ENCODE assay signal across 8 mouse cellular contexts in the genomic region with DNA sequence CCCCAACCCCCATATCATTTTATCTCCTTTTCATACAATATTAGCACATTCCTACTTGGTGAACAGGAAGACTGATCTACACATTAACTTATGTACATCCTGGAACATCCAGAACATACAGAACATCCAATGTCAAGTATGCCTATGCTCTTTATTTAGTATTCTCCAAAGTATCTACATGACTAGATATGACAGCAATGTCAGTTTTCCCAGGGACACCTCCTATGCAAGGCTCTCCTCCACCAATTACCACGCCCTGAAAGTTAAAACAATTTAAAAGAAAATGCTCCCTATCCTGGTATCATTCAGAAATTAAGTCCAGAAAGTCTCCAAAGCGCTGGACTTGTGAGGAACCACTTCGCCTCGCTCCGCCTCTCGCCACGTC. TPM values are rescaled to one million over a fixed set of nuclear protein-coding genes. Genes with fewer than 3 reads are reported as not detected.
DNase-seq lines count a peak whose midpoint lies in the region; ATAC-seq lines count a peak whose summit lies in the region.

No protein-coding gene starts in this region.

- H3K9ac ChIP-seq in heart, embryonic 15.5 days = no peak overlapping the region
- no peak overlapping the region for H3K9ac ChIP-seq in embryonic facial prominence, embryonic 12.5 days
- H3K9ac ChIP-seq in midbrain, embryonic 14.5 days (replicated peaks; ENCODE audit: low read length) = no peak overlapping the region

- no peaks in the 10 kb centered on the region for H3K9me3 ChIP-seq in heart, embryonic 15.5 days (replicated peaks)
- H3K9me3 ChIP-seq in embryonic facial prominence, embryonic 12.5 days = no peaks in the 10 kb centered on the region
- no peaks in the 10 kb centered on the region for H3K9me3 ChIP-seq in midbrain, embryonic 14.5 days (ENCODE audit: control insufficient read depth, low read length)

- no peaks in the 10 kb centered on the region for H3K27me3 ChIP-seq in heart, embryonic 15.5 days
- no peaks in the 10 kb centered on the region for H3K27me3 ChIP-seq in embryonic facial prominence, embryonic 12.5 days
- H3K27me3 ChIP-seq in midbrain, embryonic 14.5 days (ENCODE audit: control insufficient read depth, insufficient read depth, low read length) = no peaks in the 10 kb centered on the region

- peak overlapping the region; percentile 64 for H3K4me3 ChIP-seq in heart, embryonic 15.5 days
- H3K4me3 ChIP-seq in embryonic facial prominence, embryonic 12.5 days = peak overlapping the region; percentile 73
- H3K4me3 ChIP-seq in midbrain, embryonic 14.5 days (replicated peaks; ENCODE audit: low read depth, low read length) = peak overlapping the region; percentile 65

- H3K4me2 ChIP-seq in heart, embryonic 15.5 days = peak overlapping the region; percentile 83
- H3K4me2 ChIP-seq in embryonic facial prominence, embryonic 12.5 days (replicated peaks) = peak overlapping the region; percentile 81
- peak overlapping the region; percentile 92 for H3K4me2 ChIP-seq in midbrain, embryonic 14.5 days (ENCODE audit: low read length)

- intact Hi-C loops in heart, postnatal 10 days (cut with DNase I) = loop anchor here (1.0 kb wide), 1 partner anchor 28 kb away; a partner anchor contains a TSS

- H3K27ac ChIP-seq in heart, embryonic 15.5 days = no peak overlapping the region
- H3K27ac ChIP-seq in embryonic facial prominence, embryonic 12.5 days = no peak overlapping the region
- H3K27ac ChIP-seq in midbrain, embryonic 14.5 days (replicated peaks; ENCODE audit: low read depth, low read length) = no peak overlapping the region

- no peak for ATAC-seq in heart, embryonic 15.5 days (replicated peaks; ENCODE audit: insufficient number of reproducible peaks, insufficient read depth, low FRiP score, low read depth)
- no peak; the same call in 1 of the 2 replicates for ATAC-seq in embryonic facial prominence, embryonic 12.5 days (ENCODE audit: insufficient number of reproducible peaks, insufficient read depth, low FRiP score, low TSS enrichment)
- peak; percentile 10 for ATAC-seq in inflammation-experienced regulatory T-cells, adult 6 months
- peak; percentile 3; the same call in 1 of the 2 replicates for ATAC-seq in midbrain, embryonic 14.5 days (ENCODE audit: low FRiP score, low TSS enrichment)

- DNase-seq in heart, postnatal 10 days = no peak
- DNase-seq in midbrain, embryonic 14.5 days = no peak
- DNase-seq in thymus, postnatal 36 days = no peak
- DNase-seq in kidney, postnatal 25 days = no peak
- no peak for DNase-seq in retina, postnatal 1 day

- 3% methylated on average over 7 of the region's 7 CpGs for WGBS in heart, embryonic 15.5 days
- 2% methylated on average over 7 of the region's 7 CpGs for WGBS in embryonic facial prominence, embryonic 12.5 days
- 1% methylated on average over 7 of the region's 7 CpGs for WGBS in midbrain, embryonic 14.5 days

- H3K36me3 ChIP-seq in heart, embryonic 15.5 days = peaks cover under 1% of the 10 kb centered on the region; the same call in 1 of the 2 replicates
- no peaks in the 10 kb centered on the region for H3K36me3 ChIP-seq in embryonic facial prominence, embryonic 12.5 days
- no peaks in the 10 kb centered on the region for H3K36me3 ChIP-seq in midbrain, embryonic 14.5 days (ENCODE audit: control insufficient read depth, insufficient read depth, low read length)

- H3K4me1 ChIP-seq in heart, embryonic 15.5 days (replicated peaks) = peaks cover 10% of the 10 kb centered on the region
- peaks cover 9% of the 10 kb centered on the region for H3K4me1 ChIP-seq in embryonic facial prominence, embryonic 12.5 days
- H3K4me1 ChIP-seq in midbrain, embryonic 14.5 days (ENCODE audit: control insufficient read depth, insufficient read depth, low read length) = peaks cover 4% of the 10 kb centered on the region; the same call in 1 of the 2 replicates

RNA-seq across cellular contexts. Expression of a gene that starts 0.4 kb away (rescaled TPM):
- 44.8 and 51.0 TPM in 2 replicates for polyA plus RNA-seq in heart, embryonic 15.5 days (2015; fragmentation: Nextera tagmentation; extraction: Ambion mirVana)
- 1 to 10 TPM; 7.2 to 9.5 TPM for total RNA-seq in heart, postnatal 10 days (2021)
- polyA plus RNA-seq in embryonic facial prominence, embryonic 12.5 days (2016; fragmentation: Nextera tagmentation; extraction: Ambion mirVana) = 38.4 and 42.0 TPM in 2 replicates
- polyA plus RNA-seq in inflammation-experienced regulatory T-cells, adult 6 months (2017; shearing (Covaris generic)) = 10 to 100 TPM in 1 of 3 experiments, 1 to 10 TPM in 2; 5.0 to 73.4 (median 7.6) TPM
- polyA plus RNA-seq in midbrain, embryonic 14.5 days (2014; fragmentation: Nextera tagmentation; extraction: Ambion mirVana) = 6.2 and 11.7 TPM in 2 replicates

RNA-seq across cellular contexts. Expression of a gene that starts 28.2 kb away (rescaled TPM):
- polyA plus RNA-seq in heart, embryonic 15.5 days (2015; fragmentation: Nextera tagmentation; extraction: Ambion mirVana) = 139 and 140 TPM in 2 replicates
- 10 to 100 TPM; 54.5 to 62.6 TPM for total RNA-seq in heart, postnatal 10 days (2021)
- polyA plus RNA-seq in embryonic facial prominence, embryonic 12.5 days (2016; fragmentation: Nextera tagmentation; extraction: Ambion mirVana) = 184 and 194 TPM in 2 replicates
- polyA plus RNA-seq in inflammation-experienced regulatory T-cells, adult 6 months (2017; shearing (Covaris generic)) = 10 to 100 TPM; 68.7 to 99.0 (median 71.8) TPM
- polyA plus RNA-seq in midbrain, embryonic 14.5 days (2014; fragmentation: Nextera tagmentation; extraction: Ambion mirVana) = 196 and 204 TPM in 2 replicates

Comparison
In these comparisons a context has a peak if more than half of its experiments do, and no peak if none do; other contexts are left out.
1. ATAC-seq: peak in inflammation-experienced regulatory T-cells, adult 6 months (single experiment) and midbrain, embryonic 14.5 days (single experiment); none in heart, embryonic 15.5 days (single experiment) and embryonic facial prominence, embryonic 12.5 days (single experiment).
2. Peak in every context shown above with its lines, with median percentiles within 50 percentile points of each other: H3K4me2 ChIP-seq and H3K4me3 ChIP-seq.